Mouse (Mus musculus) brain, embryonic 18.5 days (tissue): Measurements from ENCODE around the gene Gm44790.

Source experiments
- DNase-seq: peaks from one replicate; pipeline ENCODE4 v3.0.0-alpha.2; 2012; ENCODE audit warnings: low read depth, low spot score

The Gm44790 gene

DNA sequence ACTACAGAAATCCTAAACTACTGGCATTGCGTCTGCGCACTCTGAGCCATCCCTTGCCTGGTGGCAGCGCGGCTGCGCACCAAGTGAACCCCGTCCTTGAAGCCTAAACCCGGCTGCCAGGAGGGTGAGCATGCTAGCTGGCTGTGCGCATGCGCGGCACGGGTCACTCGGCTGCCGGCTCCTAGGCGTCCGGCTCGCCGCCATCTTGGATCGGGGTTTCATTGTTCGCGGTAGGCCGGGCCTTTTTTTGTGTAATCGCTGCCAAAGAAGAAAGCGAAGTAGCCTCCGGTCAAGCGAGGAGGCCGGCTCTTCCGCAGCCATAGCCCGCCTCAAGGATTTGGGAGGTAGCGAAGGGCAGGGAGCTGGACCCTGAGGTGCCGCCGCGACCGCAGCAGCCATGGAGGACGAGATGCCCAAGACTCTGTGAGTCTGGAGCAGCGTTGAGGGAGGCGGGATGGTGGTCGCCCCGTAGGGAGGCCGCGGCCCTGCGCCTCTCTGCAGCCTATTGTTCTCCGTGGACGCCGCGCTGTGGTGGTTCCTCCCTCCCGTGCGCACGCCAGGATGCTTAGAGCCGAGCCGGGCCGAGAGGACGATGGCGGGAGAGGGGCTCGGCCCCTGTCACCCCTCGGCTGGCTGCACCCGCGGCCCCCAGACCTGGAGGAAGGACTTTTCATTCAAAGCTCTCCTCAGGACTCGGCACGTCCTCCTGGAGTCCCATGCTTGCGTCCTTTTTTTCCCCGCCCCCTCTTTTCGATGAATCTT lies 22.2 kb upstream of the Gm44790 start, which contains the start of gene Tia1:
TSS of gene Tia1 (plus strand) at position 120 of the 762 bp plus-strand sequence.
- DNase-seq: peak; percentile 97

DNA sequence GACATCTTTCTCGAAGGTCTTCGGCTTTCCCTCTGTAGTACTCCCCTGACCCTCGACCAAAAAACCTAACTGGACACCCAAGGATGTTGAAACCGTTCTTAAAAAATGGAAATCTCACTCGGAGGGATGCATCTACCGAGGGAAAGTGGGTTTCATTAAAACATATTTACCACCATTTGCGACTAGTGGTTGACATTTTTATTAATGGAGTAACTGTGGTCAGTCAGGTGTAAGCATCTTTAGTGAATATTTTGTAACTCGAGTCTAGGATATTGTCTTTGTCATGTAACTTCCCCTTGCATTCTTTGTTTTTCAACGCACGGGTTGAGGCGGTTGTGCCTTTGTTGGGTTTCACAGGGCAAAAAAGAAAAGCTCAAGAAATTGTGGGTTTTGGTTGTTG lies 21.5 kb upstream of the Gm44790 start:
- DNase-seq: no peak

DNA sequence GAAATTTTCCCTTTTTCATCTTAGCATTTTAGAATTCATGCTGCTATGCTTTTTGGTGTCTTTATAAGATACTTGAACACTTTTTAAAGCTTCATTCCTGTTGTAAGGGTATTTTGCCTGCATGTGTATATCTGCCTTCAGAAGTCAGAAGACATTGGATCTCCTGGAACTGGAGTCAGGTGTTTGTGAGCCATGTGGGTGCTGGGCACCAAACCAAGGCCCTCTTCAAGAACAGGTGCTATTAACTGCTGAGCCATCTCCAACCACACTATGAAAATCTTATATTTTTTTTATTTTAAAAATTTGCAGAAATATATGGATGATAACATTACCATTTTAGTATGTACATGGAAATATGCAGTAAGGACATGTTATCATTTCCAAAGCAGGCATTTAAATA lies 20.2 kb upstream of the Gm44790 start:
- DNase-seq: no peak

DNA sequence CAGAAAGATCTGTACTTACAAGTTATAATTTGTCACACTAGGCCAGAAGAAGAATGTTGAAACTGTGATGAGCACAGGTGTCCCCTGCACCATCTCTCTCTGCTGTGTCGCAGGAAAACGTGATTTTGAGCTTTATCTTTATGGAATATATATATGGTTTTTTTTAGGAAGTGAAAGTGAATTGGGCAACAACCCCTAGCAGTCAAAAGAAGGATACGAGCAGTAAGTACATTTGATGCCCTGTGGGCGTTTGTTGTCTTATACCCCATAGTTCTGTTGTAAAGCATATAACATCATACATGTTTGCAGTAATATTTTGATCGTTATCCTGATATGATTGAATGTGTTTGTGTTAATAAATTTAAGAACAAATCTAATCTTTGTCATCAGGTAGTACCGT lies 7.7 kb upstream of the Gm44790 start:
- DNase-seq: no peak

DNA sequence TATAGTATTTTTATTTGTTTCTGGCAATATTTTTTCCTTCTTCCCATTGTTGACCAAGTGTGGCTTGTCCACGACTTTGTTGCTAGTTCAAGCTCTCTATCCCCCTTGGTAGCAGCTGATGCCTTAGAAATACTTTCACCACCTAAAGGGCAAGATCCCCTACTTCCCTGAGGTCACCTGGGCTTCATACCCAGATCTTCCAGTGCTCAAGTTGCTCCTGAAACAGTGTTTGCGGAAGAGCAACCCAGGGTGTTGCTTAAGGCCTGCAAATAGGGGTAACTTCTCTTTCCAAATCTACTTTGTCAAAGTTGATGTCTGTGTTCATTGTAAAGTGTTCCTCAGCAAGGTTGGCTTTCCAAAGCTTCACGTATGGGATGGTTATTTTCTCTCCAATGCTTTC lies 7.2 kb upstream of the Gm44790 start:
- DNase-seq: no peak

DNA sequence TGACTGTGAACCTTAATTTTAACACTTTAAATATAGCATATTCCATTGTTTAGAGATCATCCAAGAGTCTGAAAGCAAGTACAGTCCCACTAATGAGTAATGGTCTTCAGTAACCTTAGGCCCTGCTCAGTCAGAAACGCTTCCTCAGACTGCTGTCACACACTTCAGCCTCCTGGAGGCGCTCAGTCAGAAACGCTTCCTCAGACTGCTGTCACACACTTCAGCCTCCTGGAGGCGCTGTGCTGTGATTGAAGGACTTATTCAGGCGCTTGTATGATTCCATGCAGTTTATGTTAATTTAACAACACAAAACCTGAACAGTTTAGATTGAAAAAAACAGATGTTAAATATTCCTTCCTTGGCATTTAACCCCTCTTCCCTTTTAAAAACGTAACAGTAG lies 6.0 kb upstream of the Gm44790 start:
- DNase-seq: no peak

DNA sequence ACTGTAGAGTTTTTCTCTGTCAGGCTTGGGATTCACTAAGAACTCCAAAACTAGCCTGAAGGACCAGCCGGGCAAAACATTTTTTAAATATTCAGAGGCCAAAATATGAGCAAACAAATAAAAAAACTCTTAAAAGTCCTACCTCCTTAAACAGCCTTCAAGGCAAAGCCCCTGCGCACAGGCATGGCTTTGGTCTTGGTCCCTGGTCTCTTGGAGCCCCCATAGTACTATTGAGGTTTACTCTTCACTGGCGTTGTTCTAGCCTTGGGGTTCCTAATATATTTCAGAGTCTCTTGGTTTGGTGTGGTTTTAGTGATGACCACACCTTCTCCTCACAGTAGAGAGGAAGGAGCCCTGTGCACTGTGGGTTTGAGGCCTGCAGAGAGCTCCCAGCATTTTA lies 5.1 kb downstream of the Gm44790 start:
- DNase-seq: no peak

DNA sequence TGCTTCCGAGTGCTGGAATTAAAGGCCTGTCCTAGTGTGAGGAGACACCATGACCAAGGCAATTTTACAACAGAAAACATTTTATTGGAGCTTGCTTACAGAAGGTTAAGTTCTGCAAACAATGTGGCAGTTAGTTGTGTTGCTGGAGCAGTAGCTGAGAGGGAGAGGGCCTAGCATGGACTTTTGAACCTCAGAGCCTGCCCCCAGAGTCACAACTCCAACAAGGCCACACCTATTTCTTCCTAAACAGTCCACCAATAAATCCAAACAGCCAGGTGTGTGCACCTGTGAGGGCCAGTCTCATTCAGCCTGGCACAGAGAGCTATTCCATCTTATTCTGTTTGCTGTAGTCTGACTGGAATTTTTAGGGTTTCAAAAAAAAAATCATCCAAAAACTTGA lies 7.2 kb downstream of the Gm44790 start:
- no peak for DNase-seq

DNA sequence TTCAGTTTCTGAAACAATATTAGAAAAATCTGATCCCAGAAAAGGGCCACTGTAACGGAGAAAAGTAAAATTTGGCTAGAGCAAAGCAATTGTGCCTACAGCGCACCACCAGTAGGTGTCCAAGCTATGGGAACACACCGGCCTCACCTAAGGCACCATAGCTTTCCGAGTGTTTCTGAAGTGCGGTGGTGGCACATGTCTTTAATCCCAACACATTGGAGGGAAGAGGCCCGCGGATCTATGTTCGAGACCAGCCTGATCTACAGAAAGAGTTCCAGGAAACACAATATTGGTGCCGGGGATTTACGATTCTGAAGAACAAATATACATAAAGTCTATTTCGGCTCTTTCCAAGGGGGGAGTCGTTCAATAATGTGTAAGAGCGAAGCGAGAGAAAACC lies 11.3 kb downstream of the Gm44790 start:
- DNase-seq: peak; percentile 12

DNA sequence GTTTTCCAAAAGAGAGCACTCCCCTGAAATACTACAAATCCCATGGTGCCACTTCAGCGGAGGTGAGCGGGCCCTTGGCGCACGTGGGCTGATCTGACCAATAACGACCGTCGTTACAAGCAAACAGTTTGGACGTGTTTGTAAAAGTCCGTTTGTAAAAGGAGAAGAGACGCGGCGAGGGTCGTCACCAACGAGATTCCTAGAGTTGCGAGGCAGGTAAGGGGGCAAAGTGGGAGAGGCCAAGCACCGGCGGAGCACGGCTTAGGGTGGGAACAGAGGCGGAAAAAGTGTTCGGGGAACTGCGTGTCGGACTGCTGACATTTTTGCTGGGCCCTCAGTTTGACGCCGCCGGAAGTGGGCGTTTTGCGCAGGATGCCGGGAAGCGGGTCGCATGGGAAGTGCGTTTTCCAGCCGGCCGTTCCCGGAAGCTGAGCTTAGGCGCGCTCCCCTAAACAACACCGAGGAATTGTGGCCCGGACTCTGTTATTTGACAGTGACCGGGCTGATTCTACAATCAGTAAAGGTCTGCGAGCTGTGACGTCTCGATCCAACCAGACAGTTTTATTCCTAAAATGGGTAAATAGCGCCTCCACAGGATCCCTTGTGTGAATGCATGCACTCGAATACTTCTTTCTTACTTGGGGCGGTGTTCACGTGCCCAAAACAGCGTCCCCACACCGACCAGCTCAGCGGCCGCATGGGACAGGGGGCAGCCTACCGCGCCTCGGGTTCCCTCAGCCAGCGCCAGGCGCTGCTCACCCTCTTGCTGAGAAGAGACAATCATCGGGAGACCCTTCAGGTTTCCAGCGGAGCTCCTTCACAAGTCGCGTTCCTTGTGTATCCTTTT lies 12.0 kb downstream of the Gm44790 start, which contains the start of gene C87436:
TSS of gene C87436 (plus strand) at position 103 of the 847 bp plus-strand sequence.
- DNase-seq: peak; percentile 93

DNA sequence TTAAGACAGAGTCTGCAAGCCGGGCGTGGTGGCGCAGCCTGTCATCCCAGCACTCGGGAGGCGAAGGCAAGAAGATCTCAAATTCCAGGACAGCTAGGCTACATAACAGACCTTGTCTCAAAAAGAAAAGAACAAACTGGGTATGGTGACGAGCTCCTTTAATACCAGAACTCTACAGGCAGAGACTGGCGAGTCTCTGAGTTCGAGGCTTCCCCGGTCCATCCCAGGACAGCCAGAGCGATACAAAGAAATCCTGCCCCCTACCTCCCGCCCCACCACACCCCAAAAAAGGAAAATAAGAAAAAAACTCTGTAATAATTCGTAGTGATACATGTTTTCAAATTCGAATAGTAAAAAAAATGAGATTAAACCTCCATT lies 12.7 kb downstream of the Gm44790 start:
- DNase-seq: no peak

DNA sequence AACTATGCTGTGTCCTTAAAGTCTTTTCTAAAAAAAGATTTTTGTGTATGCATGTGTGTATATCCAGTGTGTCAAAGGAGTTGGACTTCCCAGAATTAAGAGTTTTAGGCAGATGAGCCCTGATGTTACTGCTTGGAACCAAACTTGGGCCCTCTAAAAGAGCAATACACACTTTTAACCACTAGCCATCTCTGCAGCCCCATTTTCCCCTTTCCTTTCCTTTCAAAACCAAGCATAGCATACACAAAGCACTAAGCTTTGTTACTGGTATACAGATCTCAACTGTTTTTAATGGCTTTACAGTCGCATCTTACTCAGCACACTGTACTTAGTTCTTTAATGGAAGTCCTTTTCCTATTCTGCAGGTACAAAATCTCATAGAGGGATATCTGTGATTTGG lies 13.1 kb downstream of the Gm44790 start:
- DNase-seq: no peak

DNA sequence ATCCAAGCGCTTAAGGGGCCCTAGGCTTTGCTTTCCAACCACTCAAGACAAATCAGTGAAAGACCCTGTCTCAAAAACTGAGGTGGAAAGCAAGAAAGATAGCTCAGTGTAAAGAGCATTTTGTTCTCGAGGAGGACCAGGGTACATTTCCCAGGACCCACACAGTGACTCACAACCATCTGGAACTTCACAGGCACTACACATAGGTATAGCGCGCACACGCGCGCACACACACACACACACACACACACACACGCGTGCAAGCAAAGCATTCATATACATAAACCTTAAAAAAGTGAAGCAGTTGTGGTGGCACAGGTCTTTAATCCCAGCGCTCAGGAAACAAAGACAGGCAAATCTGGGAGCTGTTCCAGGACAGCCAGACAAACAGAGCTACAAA lies 15.1 kb downstream of the Gm44790 start:
- DNase-seq: no peak

DNA sequence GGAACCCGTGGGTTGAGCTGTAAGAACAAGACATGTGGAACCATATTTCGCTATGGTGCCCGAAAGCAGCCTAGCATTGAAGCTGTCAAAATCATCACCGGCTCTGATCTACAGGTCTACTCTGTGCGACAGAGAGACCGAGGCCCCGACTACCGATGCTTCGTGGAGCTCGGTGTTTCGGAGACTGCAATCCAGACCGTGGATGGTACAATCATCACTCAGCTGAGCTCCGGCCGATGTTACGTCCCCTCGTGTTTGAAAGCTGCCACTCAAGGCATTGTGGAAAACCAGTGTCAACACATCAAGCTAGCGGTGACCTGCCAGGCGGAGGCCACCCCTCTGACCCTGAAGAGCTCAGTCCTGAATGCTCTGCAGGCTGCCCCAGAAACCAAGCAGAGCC lies 19.1 kb downstream of the Gm44790 start:
- no peak for DNase-seq

DNA sequence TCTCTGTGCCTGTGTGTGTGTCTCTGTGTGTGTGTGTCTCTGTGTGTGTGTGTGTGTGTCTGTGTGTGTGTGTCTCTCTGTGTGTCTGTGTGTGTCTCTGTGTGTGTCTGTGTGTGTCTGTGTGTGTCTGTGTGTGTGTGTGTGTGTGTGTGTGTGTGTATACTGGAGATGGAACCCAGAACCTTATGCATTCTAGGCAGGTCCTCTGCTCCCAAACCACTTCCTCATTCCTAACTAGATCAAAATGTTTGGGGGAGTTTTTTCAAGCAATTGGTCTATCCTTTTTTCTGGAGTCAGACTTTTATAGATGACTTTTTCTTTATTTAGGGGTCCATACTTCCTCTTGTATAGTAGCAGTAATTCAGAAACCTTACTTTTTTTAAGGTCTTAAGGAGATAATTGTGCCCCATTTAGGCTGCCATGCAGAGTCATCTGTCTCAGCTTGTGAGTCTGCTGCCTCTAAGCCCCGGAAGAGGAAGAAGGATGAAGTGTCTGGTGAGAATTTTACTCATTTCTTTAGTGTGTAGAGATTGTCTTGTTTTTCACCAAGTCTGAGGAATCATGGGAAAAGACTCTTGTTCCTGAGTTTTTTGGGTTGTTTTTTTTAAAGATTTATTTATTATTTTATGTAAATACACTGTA lies 20.6 kb downstream of the Gm44790 start:
- no peak for DNase-seq

DNA sequence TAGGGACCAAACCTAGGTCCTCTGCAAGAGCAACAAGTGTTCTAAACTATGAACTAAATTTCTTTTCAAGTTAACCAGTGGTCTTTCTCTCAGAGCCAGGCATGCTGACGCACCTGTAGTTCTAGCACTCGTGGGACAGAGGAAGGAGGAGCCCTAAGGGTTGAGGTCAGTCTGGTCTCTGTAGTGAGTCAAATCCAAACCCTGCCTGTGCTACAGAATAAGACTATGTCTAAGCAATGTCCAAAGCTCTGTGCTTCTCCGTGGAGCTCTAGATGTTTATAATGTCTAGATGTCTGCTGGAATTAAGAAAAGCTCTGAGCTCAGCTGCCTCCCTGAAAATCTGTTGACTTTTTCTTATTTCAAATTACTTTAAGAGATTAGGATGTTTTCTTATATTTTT lies 30.3 kb downstream of the Gm44790 start:
- DNase-seq: no peak

DNA sequence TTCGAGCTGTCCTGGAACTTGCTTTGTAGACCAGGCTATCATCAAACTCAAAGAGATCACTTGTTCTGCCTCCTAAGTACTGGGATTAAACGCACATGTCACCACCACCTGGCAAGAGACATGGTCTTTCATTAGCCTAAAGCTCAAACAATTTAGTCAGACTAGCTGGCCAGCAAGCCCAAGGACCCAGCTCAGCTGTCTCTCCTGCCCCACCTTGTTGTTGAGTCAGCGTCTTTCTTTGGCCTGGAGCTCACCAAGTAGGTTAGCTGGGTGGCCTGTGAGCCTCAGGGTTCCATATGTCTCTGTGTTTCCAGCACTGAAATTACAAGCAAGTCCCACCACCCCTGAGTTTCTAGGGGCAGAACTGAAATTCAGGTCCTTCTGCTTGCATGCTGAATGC lies 36.6 kb downstream of the Gm44790 start:
- no peak for DNase-seq

DNA sequence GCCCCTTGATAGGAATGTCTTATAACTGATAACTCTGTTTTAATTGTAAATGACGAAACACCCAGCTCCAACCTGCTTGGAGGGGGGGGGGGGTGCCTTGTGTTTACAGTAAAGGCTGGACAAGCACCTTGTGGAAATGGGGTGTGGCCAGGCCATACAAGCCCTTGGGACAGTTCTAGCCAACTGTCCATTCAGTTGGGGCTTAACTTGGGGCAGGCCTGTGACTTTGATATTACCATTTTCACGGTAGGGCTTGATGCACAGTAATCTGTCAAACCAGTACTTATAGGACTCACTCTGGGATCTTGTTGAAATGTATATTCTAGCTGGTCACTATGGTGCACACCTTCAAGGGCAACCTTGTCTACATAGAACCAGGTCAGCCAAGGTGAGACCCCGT lies 44.9 kb downstream of the Gm44790 start:
- no peak for DNase-seq

DNA sequence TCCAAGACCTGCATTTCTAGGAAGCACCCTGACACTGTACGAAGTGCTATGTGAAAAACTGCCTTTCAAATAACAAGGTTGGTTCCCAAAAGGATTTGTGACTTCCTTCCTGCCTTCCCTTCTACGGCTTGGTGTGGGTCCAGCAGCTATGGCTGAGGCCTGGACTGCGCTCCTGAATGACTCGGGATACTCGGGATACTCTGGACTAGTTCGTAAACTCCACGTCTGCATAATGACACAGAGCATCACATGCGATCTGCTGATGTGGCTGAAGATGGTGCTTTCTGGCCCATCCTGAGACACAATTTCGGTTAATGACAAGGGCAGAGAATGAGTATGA lies 45.3 kb downstream of the Gm44790 start:
- DNase-seq: no peak

DNA sequence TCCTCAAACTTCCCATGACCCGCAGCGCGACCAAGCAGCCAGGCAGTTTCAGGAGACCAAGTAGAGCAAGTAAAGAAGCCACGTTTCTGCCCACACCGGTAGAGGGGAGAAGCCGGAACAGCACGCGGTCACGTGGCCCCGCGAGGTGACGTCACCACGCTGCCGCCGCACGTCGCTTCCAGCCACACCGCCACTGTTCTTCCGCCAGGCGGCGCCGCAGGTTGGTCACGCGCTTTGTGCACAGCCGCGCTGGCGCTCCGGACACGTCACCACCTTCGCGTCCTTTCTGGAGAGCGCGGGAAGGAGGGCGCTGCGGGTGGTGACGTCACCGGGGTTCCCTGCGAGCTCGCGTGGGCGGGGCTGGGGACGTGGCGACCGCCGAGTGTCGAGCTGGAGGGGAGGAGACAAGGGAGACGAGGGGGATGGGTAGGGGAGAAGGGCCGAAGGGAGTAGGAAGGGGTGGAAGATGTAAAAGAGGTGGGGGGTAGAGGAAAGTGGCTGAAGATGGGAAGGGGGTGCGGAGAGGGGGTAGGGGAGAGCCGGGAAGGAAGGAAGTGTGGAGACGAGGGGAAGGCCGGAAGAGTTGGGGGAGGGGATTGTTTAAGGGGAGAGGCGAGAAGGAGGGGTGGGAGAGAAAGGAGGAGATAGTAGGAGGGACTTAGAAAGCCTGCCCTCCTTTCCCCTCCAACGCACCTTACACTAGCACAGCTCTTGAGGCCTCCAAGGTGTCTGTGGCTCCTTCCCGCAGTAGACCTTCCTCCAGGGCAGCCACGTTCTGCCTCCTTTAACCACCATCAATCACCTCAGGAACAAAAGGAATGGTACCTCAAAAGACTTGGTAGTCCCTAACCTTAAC lies 45.9 kb downstream of the Gm44790 start:
- DNase-seq: peak; percentile 98

DNA sequence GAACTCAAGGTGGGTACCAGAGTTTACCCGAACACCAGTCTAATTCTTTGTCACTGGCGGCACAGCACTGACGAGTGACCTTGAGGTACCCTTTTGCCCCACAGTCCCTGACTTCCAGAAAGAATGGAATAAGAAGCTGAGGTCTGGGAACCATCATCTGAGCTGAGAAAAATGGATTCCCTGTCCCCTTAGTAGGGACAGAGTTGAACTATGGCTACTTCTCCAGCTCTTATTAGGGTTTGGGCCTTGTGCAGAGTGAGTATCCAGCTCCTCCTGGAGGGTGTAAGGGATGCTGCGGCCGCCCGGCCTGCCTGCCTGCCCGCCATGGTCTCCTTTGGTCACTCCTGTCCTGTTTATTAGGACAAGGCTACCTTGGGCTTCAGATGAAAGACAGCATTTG lies 46.6 kb downstream of the Gm44790 start:
- no peak for DNase-seq

DNA sequence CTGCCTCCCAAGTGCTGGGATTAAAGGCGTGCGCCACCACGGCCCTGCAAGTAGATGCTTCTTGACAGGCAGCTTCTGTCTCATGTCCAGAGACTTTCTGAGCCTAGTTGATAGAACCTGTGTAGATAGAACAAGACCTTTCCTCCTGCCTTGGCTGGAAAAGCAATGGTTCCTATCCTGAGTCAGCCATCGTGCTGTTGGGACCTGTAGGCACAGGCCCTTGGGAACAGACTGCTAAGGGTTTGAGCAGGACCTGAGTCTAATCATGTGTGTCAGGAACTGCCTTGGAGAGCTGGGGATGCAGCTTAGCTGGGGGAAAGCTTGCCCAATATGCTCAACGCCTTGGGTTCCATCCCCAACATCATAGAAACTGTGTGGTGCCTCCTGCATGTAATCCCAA lies 47.6 kb downstream of the Gm44790 start:
- DNase-seq: no peak
